Mouse (Mus musculus) heart, adult 9 months (tissue): ENCODE measurements around the gene Edem1.

Experiments
- DNase-seq, 2 experiments: peaks; one replicate each; pipeline ENCODE4 v3.0.0; 2022; ENCODE audit warnings: low spot score in 2 of 2

Edem1 gene

GRCm38 (mm10) chr6:108871251-108871650, 42.8 kb downstream of the Edem1 start:
- DNase-seq: no peak

- DNase-seq: no peak
Observed at GRCm38 (mm10) chr6:108875344-108875743, 46.9 kb downstream of the Edem1 start.

GRCm38 (mm10) chr6:108876052-108876451, 47.6 kb downstream of the Edem1 start:
- DNase-seq: peak; percentile 33 to 46

GRCm38 (mm10) chr6:108876486-108876885, 48.0 kb downstream of the Edem1 start:
- peak; percentile 1 to 35 for DNase-seq

- no peak for DNase-seq
Observed at GRCm38 (mm10) chr6:108880368-108881013, 52.0 kb downstream of the Edem1 start.

GRCm38 (mm10) chr6:108881074-108881473, 52.6 kb downstream of the Edem1 start:
- no peak for DNase-seq

GRCm38 (mm10) chr6:108883826-108884225, 55.4 kb downstream of the Edem1 start:
- no peak for DNase-seq

GRCm38 (mm10) chr6:108884603-108885002, 56.2 kb downstream of the Edem1 start:
- no peak for DNase-seq

GRCm38 (mm10) chr6:108886346-108886745, 57.9 kb downstream of the Edem1 start:
- no peak for DNase-seq

GRCm38 (mm10) chr6:108892589-108892988, 64.1 kb downstream of the Edem1 start:
- no peak for DNase-seq

GRCm38 (mm10) chr6:108895129-108895528, 66.7 kb downstream of the Edem1 start:
- DNase-seq: no peak

GRCm38 (mm10) chr6:108895976-108896375, 67.5 kb downstream of the Edem1 start:
- DNase-seq: no peak

- DNase-seq: no peak
Observed at GRCm38 (mm10) chr6:108896525-108897087, 68.2 kb downstream of the Edem1 start.

GRCm38 (mm10) chr6:108899231-108899630, 70.8 kb downstream of the Edem1 start:
- no peak for DNase-seq

- DNase-seq: no peak
Observed at GRCm38 (mm10) chr6:108902124-108902523, 73.7 kb downstream of the Edem1 start.

GRCm38 (mm10) chr6:108903280-108903679, 74.8 kb downstream of the Edem1 start:
- no peak for DNase-seq

GRCm38 (mm10) chr6:108906539-108906938, 78.1 kb downstream of the Edem1 start:
- no peak for DNase-seq
